Mouse (Mus musculus) midbrain, embryonic 13.5 days (tissue): ENCODE results near the gene Pparg. TPM values are rescaled to one million over a fixed set of nuclear protein-coding genes. Genes with fewer than 3 reads are reported as not detected.

Experiments used
- ATAC-seq: fragments of 200-750 bp; cut with Nextera tagmentation; 2 replicates; pipeline ENCODE4 v1.8.0; 2017; ENCODE audit warnings: mild to moderate bottlenecking, moderate TSS enrichment, moderate library complexity
- H3K27ac ChIP-seq: fragments of 300-500 bp; sonication (generic); 2 replicates; pipeline ENCODE4 v1.5.1; 2015; ENCODE audit warnings: inconsistent platforms, mild to moderate bottlenecking, moderate library complexity
- H3K27me3 ChIP-seq: fragments of 300-500 bp; sonication (generic); 2 replicates; pipeline ENCODE4 v1.6.1; 2015; ENCODE audit warnings: mild to moderate bottlenecking, inconsistent platforms
- H3K36me3 ChIP-seq: fragments of 300-500 bp; sonication (generic); 2 replicates; pipeline ENCODE4 v1.6.1; 2015; ENCODE audit warnings: mild to moderate bottlenecking, inconsistent platforms
- H3K4me1 ChIP-seq: fragments of 300-500 bp; sonication (generic); replicated peaks from 2 replicates; pipeline ENCODE4 v1.6.1; 2015; ENCODE audit warnings: inconsistent platforms
- H3K4me2 ChIP-seq: fragments of 300-500 bp; sonication (generic); replicated peaks from 2 replicates; pipeline ENCODE4 v1.6.1; 2015; ENCODE audit warnings: moderate library complexity, mild to moderate bottlenecking, inconsistent platforms
- H3K4me3 ChIP-seq: fragments of 300-500 bp; sonication (generic); replicated peaks from 2 replicates; pipeline ENCODE4 v1.5.1; 2015; ENCODE audit warnings: mild to moderate bottlenecking, inconsistent platforms
- H3K9ac ChIP-seq: fragments of 300-500 bp; sonication (generic); replicated peaks from 2 replicates; pipeline ENCODE4 v1.6.1; 2015; ENCODE audit warnings: mild to moderate bottlenecking, inconsistent platforms
- H3K9me3 ChIP-seq: fragments of 300-500 bp; sonication (generic); 2 replicates; pipeline ENCODE4 v1.6.1; 2016; ENCODE audit warnings: mild to moderate bottlenecking, inconsistent platforms
- WGBS: fragments of 180-500 bp; shearing (Covaris S2); methylation state at CpG from one replicate; pipeline ENCODE4 v1.1.7; 2015; 5-methylcytosine and 5-hydroxymethylcytosine counted together
- polyA plus RNA-seq: library from polyadenylated mRNA; unstranded; fragments of >200 nt; fragmentation: Nextera tagmentation; extraction: Ambion mirVana; gene quantifications from 2 replicates; pipeline ENCODE4 v1.2.1, GENCODE M21; 2015

The Pparg gene
- polyA plus RNA-seq, 1 experiment from 2014 or later = 0.22 TPM

DNA sequence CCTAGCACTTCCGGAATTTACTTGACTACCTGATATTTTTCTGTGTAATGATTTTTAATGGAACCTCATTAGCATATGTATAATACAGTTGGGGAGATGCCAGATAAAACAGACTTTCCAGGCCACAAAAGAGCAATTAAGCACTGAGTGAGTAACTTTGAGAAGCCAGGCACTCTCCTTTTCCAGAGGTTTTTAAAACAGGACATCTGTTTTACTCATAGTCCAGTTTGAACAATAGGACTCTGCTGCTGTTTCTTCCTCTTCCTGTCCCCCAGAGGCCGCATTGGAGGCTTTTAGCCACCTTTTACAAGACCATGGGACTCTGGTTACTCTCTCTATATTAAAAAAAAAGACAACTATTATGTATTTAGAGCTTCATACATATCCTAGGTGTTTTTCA is 72.0 kb downstream of the Pparg start:
- Histone ChIP-seq H3K9ac (no peak overlapping the region), H3K4me2 (no peak overlapping the region), H3K4me3 (no peak overlapping the region), H3K4me1 (no peaks in the 10 kb centered on the region), H3K27ac (no peak overlapping the region), H3K9me3 (no peaks in the 10 kb centered on the region), H3K36me3 (no peaks in the 10 kb centered on the region), H3K27me3 (no peaks in the 10 kb centered on the region)
- ATAC-seq = no peak
- WGBS = 76% methylated on average over 2 of the region's 2 CpGs

DNA sequence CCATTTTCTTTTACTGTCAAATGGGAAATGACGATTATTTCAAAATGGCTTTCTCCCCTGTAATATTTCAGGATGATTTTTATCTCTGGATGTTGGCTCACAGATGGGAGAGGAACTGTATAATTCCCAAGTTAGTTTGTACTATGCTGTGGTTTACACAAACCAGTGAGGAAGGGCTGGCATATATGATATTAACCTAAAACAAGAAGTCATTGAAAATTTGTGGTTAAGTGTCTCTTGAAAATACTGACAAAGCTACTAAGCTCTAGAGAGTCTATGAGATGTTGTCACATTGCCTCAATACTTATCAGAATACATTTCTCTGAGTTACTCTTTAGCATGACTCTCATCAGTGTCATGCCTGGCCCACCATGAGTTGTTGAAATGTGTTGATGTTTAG is 73.3 kb downstream of the Pparg start:
- Histone ChIP-seq H3K4me3 (no peak overlapping the region), H3K36me3 (no peaks in the 10 kb centered on the region), H3K9me3 (no peaks in the 10 kb centered on the region), H3K4me1 (no peaks in the 10 kb centered on the region), H3K4me2 (no peak overlapping the region), H3K9ac (no peak overlapping the region), H3K27me3 (no peaks in the 10 kb centered on the region), H3K27ac (no peak overlapping the region)
- ATAC-seq = no peak
- 84% methylated on average over 1 of the region's 1 CpGs for WGBS

DNA sequence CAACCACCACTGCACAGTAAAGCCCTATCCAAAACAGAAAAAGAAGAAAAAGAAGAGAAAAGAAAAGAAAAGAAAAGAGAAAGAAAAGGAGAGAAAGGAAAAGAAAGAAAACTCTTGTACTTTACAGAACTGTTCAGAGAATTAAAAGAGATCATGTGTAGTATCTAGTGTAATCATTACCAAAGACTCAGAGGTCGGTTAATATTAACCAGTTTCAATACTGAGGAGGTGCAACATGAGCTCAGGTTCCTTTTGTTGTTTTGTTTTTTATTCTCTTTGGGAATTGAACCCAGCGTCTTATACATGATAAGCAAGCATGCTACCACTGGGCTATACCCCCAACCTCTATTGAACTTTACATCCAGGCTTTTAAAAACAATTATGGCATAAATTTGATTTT is 74.1 kb downstream of the Pparg start:
- Histone ChIP-seq H3K9ac (no peak overlapping the region), H3K36me3 (no peaks in the 10 kb centered on the region), H3K27me3 (no peaks in the 10 kb centered on the region), H3K4me3 (no peak overlapping the region), H3K4me2 (no peak overlapping the region), H3K9me3 (no peaks in the 10 kb centered on the region), H3K4me1 (no peaks in the 10 kb centered on the region), H3K27ac (no peak overlapping the region)
- ATAC-seq = no peak
- WGBS = 73% methylated on average over 2 of the region's 2 CpGs

DNA sequence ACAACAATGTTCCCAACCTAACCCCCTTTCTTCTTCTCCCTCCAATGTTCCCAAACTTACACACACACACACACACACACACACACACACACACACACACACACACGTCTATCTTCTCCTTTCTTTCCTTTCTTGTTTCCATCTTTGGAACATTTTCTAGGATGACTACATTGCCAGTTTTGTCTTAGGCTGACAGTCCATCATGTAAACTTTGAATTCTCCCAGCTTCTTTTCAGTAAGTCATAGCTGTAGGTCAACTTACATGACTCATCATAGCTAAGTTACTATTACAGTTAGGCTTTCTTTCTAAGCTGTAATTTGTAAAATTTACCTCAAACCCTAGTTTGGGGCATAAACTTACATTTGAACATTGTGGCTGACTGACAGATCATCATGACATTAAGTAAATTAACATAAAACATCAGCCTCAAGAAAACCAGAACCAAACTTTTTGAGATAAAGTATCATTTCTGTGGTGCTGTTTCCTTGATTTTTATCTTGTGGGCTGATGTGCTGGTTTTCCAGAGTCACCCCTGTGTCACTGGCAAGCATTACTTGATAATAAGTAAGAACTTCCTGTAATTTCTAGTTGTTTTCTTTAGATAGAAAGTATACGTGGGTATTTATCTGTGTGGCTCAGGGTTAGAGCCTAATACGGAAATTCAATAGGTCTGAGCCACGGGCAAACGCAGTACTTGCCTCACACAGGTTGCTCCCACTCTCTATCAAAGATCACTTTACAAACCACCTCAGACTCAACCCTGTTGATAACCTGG is 79.7 kb downstream of the Pparg start:
- H3K4me2 ChIP-seq = no peak overlapping the region
- no peaks in the 10 kb centered on the region for H3K36me3 ChIP-seq
- WGBS = 80% methylated on average over 5 of the region's 5 CpGs
- H3K27ac ChIP-seq = no peak overlapping the region
- ATAC-seq = no peak
- no peak overlapping the region for H3K9ac ChIP-seq
- H3K27me3 ChIP-seq = no peaks in the 10 kb centered on the region
- H3K4me1 ChIP-seq = no peaks in the 10 kb centered on the region
- no peak overlapping the region for H3K4me3 ChIP-seq
- H3K9me3 ChIP-seq = no peaks in the 10 kb centered on the region

- H3K4me1 ChIP-seq = no peaks in the 10 kb centered on the region
- no peak overlapping the region for H3K4me3 ChIP-seq
- no peaks in the 10 kb centered on the region for H3K27me3 ChIP-seq
- H3K9ac ChIP-seq = no peak overlapping the region
- H3K36me3 ChIP-seq = no peaks in the 10 kb centered on the region
- no peak overlapping the region for H3K27ac ChIP-seq
- H3K4me2 ChIP-seq = no peak overlapping the region
- H3K9me3 ChIP-seq = no peaks in the 10 kb centered on the region
- 75% methylated on average over 1 of the region's 1 CpGs for WGBS
- no peak for ATAC-seq
Measured at GRCm38 (mm10) chr6:115452501-115452900, 91.8 kb downstream of the Pparg start.

- ATAC-seq = no peak
- no peak overlapping the region for H3K9ac ChIP-seq
- H3K4me1 ChIP-seq = no peaks in the 10 kb centered on the region
- no peak overlapping the region for H3K4me3 ChIP-seq
- no peak overlapping the region for H3K4me2 ChIP-seq
- H3K27ac ChIP-seq = no peak overlapping the region
- H3K9me3 ChIP-seq = no peaks in the 10 kb centered on the region
- 92% methylated on average over 16 of the region's 16 CpGs for WGBS
- H3K27me3 ChIP-seq = peaks cover under 1% of the 10 kb centered on the region; the same call in 1 of the 2 replicates
- H3K36me3 ChIP-seq = no peaks in the 10 kb centered on the region
Measured at GRCm38 (mm10) chr6:115462743-115463337, 102.1 kb downstream of the Pparg start.

DNA sequence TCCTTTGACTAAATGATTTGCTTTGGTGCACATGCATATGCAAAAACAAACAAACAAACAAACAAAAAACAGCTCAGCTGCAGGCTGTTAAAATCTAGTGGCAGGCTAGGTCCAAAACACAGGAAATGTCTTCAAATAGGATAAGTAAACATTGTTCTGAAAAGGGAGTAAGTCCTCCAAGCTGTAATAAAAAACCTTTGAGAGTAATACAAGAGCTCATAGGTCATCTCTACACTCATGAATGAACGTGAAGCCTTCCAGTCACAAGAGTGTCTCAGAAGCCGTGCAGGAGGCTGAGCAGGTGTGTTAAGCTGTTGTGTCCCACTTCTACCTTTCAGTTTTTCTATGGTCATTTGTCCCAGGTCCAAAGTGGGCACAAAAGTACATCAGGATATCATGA is 102.6 kb downstream of the Pparg start:
- Histone ChIP-seq H3K36me3 (no peaks in the 10 kb centered on the region), H3K9me3 (no peaks in the 10 kb centered on the region), H3K4me3 (no peak overlapping the region), H3K9ac (no peak overlapping the region), H3K27ac (no peak overlapping the region), H3K4me1 (no peaks in the 10 kb centered on the region), H3K4me2 (no peak overlapping the region), H3K27me3 (peaks cover 3% of the 10 kb centered on the region; the same call in 1 of the 2 replicates)
- 72% methylated on average over 2 of the region's 2 CpGs for WGBS
- ATAC-seq = no peak

GRCm38 (mm10) chr6:115464661-115465060 is 103.9 kb downstream of the Pparg start:
- no peak overlapping the region for H3K9ac ChIP-seq
- H3K36me3 ChIP-seq = no peaks in the 10 kb centered on the region
- no peak overlapping the region for H3K27ac ChIP-seq
- 33% methylated on average over 3 of the region's 3 CpGs for WGBS
- H3K4me3 ChIP-seq = no peak overlapping the region
- peaks cover 3% of the 10 kb centered on the region; the same call in 1 of the 2 replicates for H3K27me3 ChIP-seq
- no peaks in the 10 kb centered on the region for H3K9me3 ChIP-seq
- ATAC-seq = no peak
- H3K4me1 ChIP-seq = no peaks in the 10 kb centered on the region
- no peak overlapping the region for H3K4me2 ChIP-seq

GRCm38 (mm10) chr6:115465463-115465862 is 104.7 kb downstream of the Pparg start:
- Histone ChIP-seq H3K36me3 (no peaks in the 10 kb centered on the region), H3K27ac (no peak overlapping the region), H3K9ac (no peak overlapping the region), H3K27me3 (peaks cover 3% of the 10 kb centered on the region; the same call in 1 of the 2 replicates), H3K4me2 (no peak overlapping the region), H3K9me3 (no peaks in the 10 kb centered on the region), H3K4me1 (no peaks in the 10 kb centered on the region), H3K4me3 (no peak overlapping the region)
- no peak for ATAC-seq
- 60% methylated on average over 2 of the region's 2 CpGs for WGBS

DNA sequence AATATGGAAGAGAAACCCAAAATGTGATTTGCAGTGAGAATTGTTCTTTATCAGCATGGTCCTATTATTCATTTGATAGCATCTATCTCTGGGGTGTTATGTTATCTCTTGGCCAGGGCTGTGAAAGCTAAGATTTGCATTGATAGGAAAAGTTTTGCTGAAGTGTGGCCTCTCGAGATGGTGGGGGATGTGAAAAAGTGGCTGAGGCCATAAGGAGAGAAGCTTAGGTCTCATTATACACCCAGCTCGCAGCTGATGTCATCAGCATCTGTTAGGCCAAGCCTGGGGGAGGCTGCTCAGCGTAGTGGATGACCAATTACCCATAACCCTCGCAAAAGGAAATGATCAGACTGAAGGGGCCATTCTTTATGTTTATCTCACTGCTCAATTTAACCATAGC is 105.1 kb downstream of the Pparg start:
- H3K9me3 ChIP-seq = no peaks in the 10 kb centered on the region
- 26% methylated on average over 4 of the region's 4 CpGs for WGBS
- no peak for ATAC-seq
- no peaks in the 10 kb centered on the region for H3K4me1 ChIP-seq
- no peak overlapping the region for H3K9ac ChIP-seq
- no peak overlapping the region for H3K4me3 ChIP-seq
- no peak overlapping the region for H3K4me2 ChIP-seq
- H3K27me3 ChIP-seq = peaks cover 5% of the 10 kb centered on the region; the same call in 1 of the 2 replicates
- no peak overlapping the region for H3K27ac ChIP-seq
- H3K36me3 ChIP-seq = no peaks in the 10 kb centered on the region

DNA sequence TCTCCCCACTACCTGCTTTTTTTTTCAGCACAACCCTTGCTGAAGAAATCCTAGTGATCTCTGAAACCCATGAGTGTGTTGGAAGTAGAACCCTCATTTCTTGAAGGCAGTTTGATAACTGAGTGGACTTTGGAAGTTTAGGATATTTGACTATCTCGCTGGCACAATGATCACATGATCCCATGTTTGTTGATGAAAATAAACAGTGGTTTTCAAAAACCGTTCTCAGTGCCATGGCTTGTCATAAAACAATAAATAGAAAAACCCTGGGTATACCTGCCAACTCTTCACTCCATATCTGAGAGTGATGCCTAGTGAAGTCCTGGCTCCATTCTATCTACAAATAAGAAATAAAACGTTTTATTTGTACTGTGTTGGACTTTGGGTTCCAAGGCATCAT is 105.8 kb downstream of the Pparg start:
- no peaks in the 10 kb centered on the region for H3K9me3 ChIP-seq
- no peak for ATAC-seq
- H3K27me3 ChIP-seq = peaks cover 5% of the 10 kb centered on the region; the same call in 1 of the 2 replicates
- H3K4me1 ChIP-seq = no peaks in the 10 kb centered on the region
- no peaks in the 10 kb centered on the region for H3K36me3 ChIP-seq
- no peak overlapping the region for H3K4me2 ChIP-seq
- 70% methylated on average over 3 of the region's 3 CpGs for WGBS
- no peak overlapping the region for H3K9ac ChIP-seq
- no peak overlapping the region for H3K4me3 ChIP-seq
- H3K27ac ChIP-seq = no peak overlapping the region

GRCm38 (mm10) chr6:115469666-115470581 is 109.2 kb downstream of the Pparg start:
- no peak for ATAC-seq
- Histone ChIP-seq H3K27me3 (peaks cover 12% of the 10 kb centered on the region; the same call in 1 of the 2 replicates), H3K4me3 (no peak overlapping the region), H3K27ac (no peak overlapping the region), H3K9me3 (no peaks in the 10 kb centered on the region), H3K36me3 (no peaks in the 10 kb centered on the region), H3K9ac (no peak overlapping the region), H3K4me2 (no peak overlapping the region), H3K4me1 (no peaks in the 10 kb centered on the region)
- 83% methylated on average over 3 of the region's 3 CpGs for WGBS
